Comparison of ENCODE assay signal across 8 mouse cellular contexts in genomic region chr2:32712108-32712551, GRCm38 (mm10). TPM values are rescaled to one million over a fixed set of nuclear protein-coding genes. Genes with fewer than 3 reads are reported as not detected.
DNase-seq lines count a peak whose midpoint lies in the region; ATAC-seq and TF ChIP-seq lines count a peak whose summit lies in the region.

No protein-coding gene starts in this region.

- under 1% methylated on average over 41 of the region's 41 CpGs for WGBS in liver, embryonic 13.5 days (ENCODE audit: insufficient replicate concordance)

- H3K4me3 ChIP-seq in liver, embryonic 13.5 days (replicated peaks): peak overlapping the region; percentile 93
- H3K4me3 ChIP-seq in testis, adult 2 months (ENCODE audit: control insufficient read depth, low read depth, low read length): peak overlapping the region; percentile 89

- H3K27ac ChIP-seq in liver, embryonic 13.5 days: peak overlapping the region; percentile 91
- H3K27ac ChIP-seq in testis, adult 2 months (ENCODE audit: control insufficient read depth, insufficient read depth, low read depth, low read length): peak overlapping the region; percentile 75

- ATAC-seq in granulocyte monocyte progenitor cell, adult 5-6 weeks (replicated peaks; ENCODE audit: poor library complexity, severe bottlenecking): peak; percentile 12; the same call in 1 of the 2 replicates
- peak; percentile 74 for ATAC-seq in liver, embryonic 13.5 days (ENCODE audit: low read depth)

- no peak for TF ChIP-seq POLR2A in testis, adult 2 months (IDR thresholded peaks at IDR 0.05; ENCODE audit: control insufficient read depth, low read depth, low read length)

- no peaks in the 10 kb centered on the region for H3K9me3 ChIP-seq in liver, embryonic 13.5 days (replicated peaks)

- no peaks in the 10 kb centered on the region for H3K27me3 ChIP-seq in liver, embryonic 13.5 days
- H3K27me3 ChIP-seq in testis, adult 2 months (ENCODE audit: control insufficient read depth, insufficient read depth, low read length): no peaks in the 10 kb centered on the region

- TF ChIP-seq CTCF in testis, adult 2 months (IDR thresholded peaks at IDR 0.05; ENCODE audit: control insufficient read depth, insufficient read depth, insufficient replicate concordance, low read depth, low read length): no peak

- H3K9ac ChIP-seq in liver, embryonic 13.5 days: peak overlapping the region; percentile 90

- peak overlapping the region; percentile 89 for H3K4me2 ChIP-seq in liver, embryonic 13.5 days

- peaks cover 45% of the 10 kb centered on the region for H3K36me3 ChIP-seq in liver, embryonic 13.5 days
- H3K36me3 ChIP-seq in testis, adult 2 months (ENCODE audit: control insufficient read depth, insufficient read depth, low read length): peaks cover 10% of the 10 kb centered on the region

- peaks cover 53% of the 10 kb centered on the region for H3K4me1 ChIP-seq in liver, embryonic 13.5 days (replicated peaks)
- peaks cover 19% of the 10 kb centered on the region for H3K4me1 ChIP-seq in testis, adult 2 months (ENCODE audit: control insufficient read depth, insufficient read depth, low read length)

- peak; percentile 38 to 45 for DNase-seq in left cerebral cortex, adult 18-20 months (ENCODE audit: low spot score in 2 of 2)
- no peak for DNase-seq in left cerebral cortex, adult 11 months (ENCODE audit: low spot score)
- DNase-seq in embryo, embryonic 10 days (ENCODE audit: low spot score): peak; percentile 60
- DNase-seq in kidney, adult 11 months: peak; percentile 82
- DNase-seq in liver, embryonic 13.5 days: peak; percentile 77
- DNase-seq in neural tube, embryonic 10.5 days (ENCODE audit: extremely low spot score, low spot score): peak; percentile 65

RNA-seq across cellular contexts. Expression of gene Cdk9, which starts 0.7 kb away (rescaled TPM):
- total RNA-seq in left cerebral cortex, adult 18-20 months (2021): 100 to 1,000 TPM; 128 to 133 TPM
- total RNA-seq in granulocyte monocyte progenitor cell, adult 5-6 weeks (2014; fragmentation: Nextera tagmentation): 89.5 and 102 TPM in 2 replicates
- total RNA-seq in granulocyte monocyte progenitor cell, adult 5-6 weeks (2017): 44.8 and 54.3 TPM in 2 replicates
- 60.4 TPM in 2 replicates for polyA plus RNA-seq in liver, embryonic 13.5 days (2015; fragmentation: Nextera tagmentation; extraction: Ambion mirVana)
- 105 and 121 TPM in 2 replicates for polyA plus RNA-seq in testis, adult 2 months (2012; rRNA removed)

RNA-seq across cellular contexts. Expression of gene Fpgs, which starts 8.2 kb away (rescaled TPM):
- total RNA-seq in left cerebral cortex, adult 18-20 months (2021): 1 to 10 TPM; 7.6 to 9.0 TPM
- total RNA-seq in granulocyte monocyte progenitor cell, adult 5-6 weeks (2014; fragmentation: Nextera tagmentation): 24.2 and 34.0 TPM in 2 replicates
- 19.0 and 20.7 TPM in 2 replicates for total RNA-seq in granulocyte monocyte progenitor cell, adult 5-6 weeks (2017)
- 31.1 and 32.9 TPM in 2 replicates for polyA plus RNA-seq in liver, embryonic 13.5 days (2015; fragmentation: Nextera tagmentation; extraction: Ambion mirVana)
- 39.4 and 45.3 TPM in 2 replicates for polyA plus RNA-seq in testis, adult 2 months (2012; rRNA removed)

RNA-seq across cellular contexts. Expression of gene Sh2d3c, which starts 8.7 kb away (rescaled TPM):
- total RNA-seq in left cerebral cortex, adult 18-20 months (2021): 10 to 100 TPM; 27.9 to 35.5 TPM
- total RNA-seq in granulocyte monocyte progenitor cell, adult 5-6 weeks (2014; fragmentation: Nextera tagmentation): 14.3 and 17.6 TPM in 2 replicates
- 11.2 and 12.7 TPM in 2 replicates for total RNA-seq in granulocyte monocyte progenitor cell, adult 5-6 weeks (2017)
- polyA plus RNA-seq in liver, embryonic 13.5 days (2015; fragmentation: Nextera tagmentation; extraction: Ambion mirVana): 5.4 and 5.6 TPM in 2 replicates
- 1.9 and 2.3 TPM in 2 replicates for polyA plus RNA-seq in testis, adult 2 months (2012; rRNA removed)

RNA-seq across cellular contexts. Expression of gene 6330409D20Rik, which starts 28.7 kb away (rescaled TPM):
- total RNA-seq in left cerebral cortex, adult 18-20 months (2021): 1 to 10 TPM; 2.2 to 2.8 TPM
- not detected in 2 replicates for total RNA-seq in granulocyte monocyte progenitor cell, adult 5-6 weeks (2014; fragmentation: Nextera tagmentation)
- total RNA-seq in granulocyte monocyte progenitor cell, adult 5-6 weeks (2017): not detected in 2 replicates
- 0.15 TPM in 1 of 2 replicates, not detected in the other for polyA plus RNA-seq in liver, embryonic 13.5 days (2015; fragmentation: Nextera tagmentation; extraction: Ambion mirVana)
- 0.10 and 0.16 TPM in 2 replicates for polyA plus RNA-seq in testis, adult 2 months (2012; rRNA removed)

RNA-seq across cellular contexts. Expression of gene Tor2a, which starts 44.9 kb away (rescaled TPM):
- 10 to 100 TPM; 28.7 to 34.3 TPM for total RNA-seq in left cerebral cortex, adult 18-20 months (2021)
- total RNA-seq in granulocyte monocyte progenitor cell, adult 5-6 weeks (2014; fragmentation: Nextera tagmentation): 15.4 and 33.4 TPM in 2 replicates
- total RNA-seq in granulocyte monocyte progenitor cell, adult 5-6 weeks (2017): 19.0 and 28.7 TPM in 2 replicates
- 30.1 TPM in 2 replicates for polyA plus RNA-seq in liver, embryonic 13.5 days (2015; fragmentation: Nextera tagmentation; extraction: Ambion mirVana)
- polyA plus RNA-seq in testis, adult 2 months (2012; rRNA removed): 17.9 and 18.3 TPM in 2 replicates
